Mouse (Mus musculus): ENCODE data around the gene Stk40.
"Not testable (repeated sequence)": the region's sequence is repeated elsewhere in the genome, so short reads cannot be mapped to it uniquely, and the experiment has no call there.

The Stk40 gene

GRCm38 (mm10) chr4:126155183-126155582 lies 51.4 kb downstream of the Stk40 start:
- DNase-seq (ENCODE audit: low read depth, low spot score): no peak

- no peak for DNase-seq (ENCODE audit: low read depth, low spot score)
Measured at GRCm38 (mm10) chr4:126155869-126156268, 52.1 kb downstream of the Stk40 start.

DNA sequence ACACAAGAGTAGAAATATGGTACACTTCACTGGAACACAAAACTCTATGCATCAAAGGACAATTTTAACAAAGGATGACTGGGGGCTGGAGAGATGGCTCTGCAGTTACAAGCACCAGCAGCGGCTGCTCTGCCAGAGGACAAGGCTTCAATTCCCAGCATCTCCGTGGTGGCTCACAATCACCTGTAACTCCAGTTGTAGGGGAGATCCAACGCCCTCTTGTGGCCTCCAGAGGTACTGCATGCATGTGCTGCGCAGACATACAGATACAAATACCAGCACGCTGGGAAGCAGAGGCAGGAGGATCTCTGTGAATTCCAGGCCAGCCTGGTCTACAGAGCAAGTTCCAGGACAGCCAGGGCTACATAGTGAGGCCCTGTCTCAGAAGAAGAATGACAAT lies 52.9 kb downstream of the Stk40 start:
- DNase-seq (ENCODE audit: low read depth, low spot score): no peak

GRCm38 (mm10) chr4:126157562-126157961 lies 53.8 kb downstream of the Stk40 start:
- DNase-seq (ENCODE audit: low read depth, low spot score): no peak

DNA sequence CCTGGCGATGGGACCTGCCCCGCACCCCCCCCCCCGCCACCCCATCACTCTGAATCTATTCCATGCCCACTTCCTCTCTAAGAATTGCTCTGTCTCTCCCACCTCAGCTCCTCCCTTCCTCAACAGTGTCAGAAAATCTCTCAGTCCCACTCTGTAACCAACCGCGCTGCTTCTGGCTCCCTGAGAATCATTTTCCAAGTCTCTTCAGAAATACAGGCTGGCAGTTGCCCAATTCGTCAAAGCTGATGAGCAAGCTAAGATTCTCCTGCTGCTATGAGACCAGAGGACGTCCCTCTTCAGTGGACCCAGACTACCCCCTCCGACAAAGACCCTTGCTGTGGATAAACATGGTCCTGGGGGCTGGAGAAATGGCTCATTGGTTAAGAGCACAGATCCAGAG lies 55.7 kb downstream of the Stk40 start:
- DNase-seq (ENCODE audit: low read depth, low spot score): peak; percentile 18

- DNase-seq (ENCODE audit: low read depth, low spot score): no peak
Measured at GRCm38 (mm10) chr4:126160981-126161380, 57.2 kb downstream of the Stk40 start.

DNA sequence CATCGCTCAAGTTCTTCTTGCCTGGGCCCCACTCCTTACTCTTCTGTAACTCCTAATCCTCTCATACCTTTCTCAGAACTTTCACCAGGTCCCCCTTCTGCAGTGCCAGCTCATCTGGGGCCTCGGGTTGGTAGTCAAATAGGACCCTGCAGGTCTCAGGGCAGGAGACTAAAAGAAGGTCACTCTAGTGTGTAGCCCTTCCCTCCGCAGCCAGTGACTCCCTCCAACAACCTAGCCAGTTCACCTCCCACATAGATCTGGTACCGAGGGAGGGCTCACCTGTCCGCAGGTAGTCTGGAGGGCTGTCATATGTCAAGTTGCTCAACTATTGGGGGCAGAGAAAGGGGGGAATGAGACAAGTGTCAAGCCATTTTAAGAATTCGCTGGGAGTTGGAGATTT lies 57.7 kb downstream of the Stk40 start:
- no peak for DNase-seq (ENCODE audit: low read depth, low spot score)

GRCm38 (mm10) chr4:126161986-126162385 lies 58.2 kb downstream of the Stk40 start:
- no peak for DNase-seq (ENCODE audit: low read depth, low spot score)

DNA sequence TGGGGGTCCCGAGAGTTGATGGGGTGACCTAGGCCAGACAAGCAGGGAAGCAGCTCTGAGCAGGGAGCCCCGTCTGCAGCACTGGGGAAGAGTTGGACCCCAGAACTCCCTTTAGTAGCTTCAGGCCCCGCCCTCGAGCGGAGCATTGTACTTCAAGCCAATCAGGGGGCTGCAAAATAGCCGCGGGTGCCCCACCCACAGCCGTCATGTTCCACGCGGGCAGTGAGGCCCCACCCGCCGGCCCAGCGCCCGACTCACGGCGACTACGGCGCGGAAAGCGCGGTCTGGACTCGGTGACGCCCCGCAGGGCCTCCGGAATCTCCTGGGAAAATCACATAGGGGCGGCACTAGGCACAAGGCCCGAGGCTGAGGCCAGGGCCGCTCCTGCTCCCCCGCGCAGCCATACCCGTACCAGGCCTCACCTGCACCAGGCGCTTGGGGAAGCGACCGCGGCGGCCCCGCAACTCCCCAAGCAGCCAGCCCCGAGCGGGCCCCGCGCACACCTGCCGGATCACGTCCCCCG lies 58.8 kb downstream of the Stk40 start:
- DNase-seq (ENCODE audit: low read depth, low spot score): peak; percentile 46

GRCm38 (mm10) chr4:126163067-126163659 lies 59.4 kb downstream of the Stk40 start, which contains the start of gene Sh3d21:
Sh3d21 (minus strand) TSS chr4:126163491.
- no peak for DNase-seq (ENCODE audit: low read depth, low spot score)

- no peak for DNase-seq (ENCODE audit: low read depth, low spot score)
Measured at GRCm38 (mm10) chr4:126163685-126164084, 59.9 kb downstream of the Stk40 start.

GRCm38 (mm10) chr4:126165092-126165491 lies 61.3 kb downstream of the Stk40 start:
- DNase-seq (ENCODE audit: low read depth, low spot score): not testable (repeated sequence)

- no peak for DNase-seq (ENCODE audit: low read depth, low spot score)
Measured at GRCm38 (mm10) chr4:126166084-126166483, 62.3 kb downstream of the Stk40 start.

DNA sequence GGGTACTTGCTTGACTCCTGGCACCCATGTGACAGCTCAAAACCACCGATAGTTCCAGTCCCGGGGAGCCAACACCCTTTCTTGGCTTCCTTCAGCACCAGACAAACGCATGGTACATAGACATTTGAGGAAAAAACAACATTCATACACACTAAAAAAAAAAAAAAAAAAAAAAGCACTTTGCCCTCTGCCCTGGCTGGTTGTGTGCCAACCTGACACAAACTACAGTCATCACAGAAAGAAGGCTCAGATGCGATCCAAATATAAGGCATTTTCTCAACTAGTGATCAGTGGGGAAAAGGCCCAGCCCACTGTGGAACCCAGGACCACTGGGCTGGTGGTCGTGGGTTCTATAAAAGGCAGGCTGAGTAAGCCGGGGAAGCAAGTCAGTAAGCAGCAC lies 65.1 kb downstream of the Stk40 start:
- DNase-seq (ENCODE audit: low read depth, low spot score): no peak

DNA sequence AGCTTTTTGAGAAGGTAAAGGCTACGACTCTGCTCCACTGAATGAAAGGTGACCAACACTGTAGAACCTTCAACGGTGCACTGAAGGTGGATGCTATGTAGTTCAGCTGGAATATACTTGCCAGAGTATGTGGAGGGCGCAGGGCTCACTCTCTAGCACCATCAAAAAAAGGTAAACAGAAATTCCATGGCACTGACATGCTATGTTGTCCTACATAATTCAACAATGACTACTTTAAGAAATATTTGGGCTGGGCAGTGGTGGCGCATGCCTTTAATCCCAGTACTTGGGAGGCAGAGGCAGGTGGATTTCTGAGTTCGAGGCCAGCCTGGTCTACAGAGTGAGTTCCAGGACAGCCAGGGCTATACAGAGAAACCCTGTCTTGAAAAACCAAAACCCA lies 67.0 kb downstream of the Stk40 start:
- not testable (repeated sequence) for DNase-seq (ENCODE audit: low read depth, low spot score)

- DNase-seq (ENCODE audit: low read depth, low spot score): no peak
Measured at GRCm38 (mm10) chr4:126173800-126174199, 70.0 kb downstream of the Stk40 start.

- not testable (repeated sequence) for DNase-seq (ENCODE audit: low read depth, low spot score)
Measured at GRCm38 (mm10) chr4:126175980-126176379, 72.2 kb downstream of the Stk40 start.

DNA sequence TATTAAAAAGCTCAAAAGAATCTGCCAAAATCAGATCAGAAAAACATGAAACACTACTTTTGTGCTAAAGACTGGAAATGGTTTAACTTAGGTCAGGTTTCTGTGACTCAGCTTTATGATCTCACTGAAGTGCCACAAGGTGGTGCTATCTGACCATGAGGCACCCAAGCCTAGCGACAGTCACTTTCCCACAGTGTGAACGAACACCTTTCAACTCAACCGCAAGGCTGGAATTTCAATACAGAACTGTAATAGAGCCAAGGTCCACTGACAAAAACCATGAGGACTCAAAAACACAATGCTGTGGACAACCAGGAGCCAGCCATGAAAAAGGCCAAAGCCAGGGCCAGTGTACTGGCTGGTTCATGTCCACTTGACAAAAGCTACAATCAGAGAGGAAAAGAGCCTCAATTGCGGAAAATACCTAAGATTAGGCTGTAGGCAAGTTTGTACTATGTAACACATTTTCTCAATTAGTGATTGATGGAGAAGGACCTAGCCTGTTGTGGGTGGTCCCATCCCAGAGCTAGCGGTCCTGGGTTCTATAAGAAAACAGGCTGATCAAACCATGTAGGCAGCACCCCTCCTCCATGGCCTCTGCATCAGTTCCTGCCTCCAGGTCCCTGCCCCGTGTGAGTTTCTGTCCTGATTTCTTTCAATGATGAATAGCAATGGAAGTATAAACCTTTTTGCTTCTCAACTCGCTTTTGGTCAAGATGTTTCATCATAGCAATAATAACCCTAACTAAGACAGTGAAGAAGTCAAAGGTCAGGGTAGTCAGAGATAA lies 77.6 kb downstream of the Stk40 start:
- DNase-seq (ENCODE audit: low read depth, low spot score): peak; percentile 29

DNA sequence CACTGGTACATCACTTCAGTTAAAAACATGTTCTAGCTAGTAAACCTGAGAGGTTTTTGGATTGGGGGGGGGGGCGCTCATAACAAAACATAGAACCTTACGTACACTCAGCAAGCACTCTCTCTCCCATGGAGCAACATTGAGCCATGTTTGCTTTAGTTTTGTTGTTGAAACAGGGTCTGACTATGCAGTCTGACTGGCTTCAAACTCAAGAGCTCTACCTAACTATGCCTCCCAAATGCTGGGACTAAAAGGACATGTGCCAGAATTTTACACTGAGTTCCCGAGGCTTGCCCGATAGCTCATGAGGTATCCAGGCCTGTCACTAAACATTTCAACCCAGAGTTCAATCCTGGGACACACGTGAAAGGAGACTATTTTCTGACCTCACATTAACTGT lies 79.3 kb downstream of the Stk40 start:
- no peak for DNase-seq (ENCODE audit: low read depth, low spot score)

- no peak for DNase-seq (ENCODE audit: low read depth, low spot score)
Measured at GRCm38 (mm10) chr4:126187096-126187495, 83.3 kb downstream of the Stk40 start.

All from telencephalon, adult 2 months (tissue).